Mouse (Mus musculus) neural tube, embryonic 15.5 days (tissue): ENCODE results near the gene Lbhd2. TPM values are rescaled to one million over a fixed set of nuclear protein-coding genes. Genes with fewer than 3 reads are reported as not detected.

Experiments
- ATAC-seq: fragments of 200-750 bp; cut with Nextera tagmentation; 2 replicates; pipeline ENCODE4 v1.8.0; 2017; ENCODE audit warnings: mild to moderate bottlenecking, moderate TSS enrichment, moderate library complexity; ENCODE audit not compliant: low FRiP score
- H3K27ac ChIP-seq: fragments of 300-500 bp; sonication (generic); replicated peaks from 2 replicates; pipeline ENCODE4 v1.5.1; 2015; ENCODE audit warnings: mild to moderate bottlenecking, inconsistent platforms
- H3K27me3 ChIP-seq: fragments of 300-500 bp; sonication (generic); replicated peaks from 2 replicates; pipeline ENCODE4 v1.6.1; 2015; ENCODE audit warnings: inconsistent platforms
- H3K36me3 ChIP-seq: fragments of 300-500 bp; sonication (generic); 2 replicates; pipeline ENCODE4 v1.6.1; 2015; ENCODE audit warnings: inconsistent platforms
- H3K4me1 ChIP-seq: fragments of 300-500 bp; sonication (generic); 2 replicates; pipeline ENCODE4 v1.6.1; 2015; ENCODE audit warnings: inconsistent platforms
- H3K4me2 ChIP-seq: fragments of 300-500 bp; sonication (generic); 2 replicates; pipeline ENCODE4 v1.6.1; 2015; ENCODE audit warnings: inconsistent platforms, mild to moderate bottlenecking, moderate library complexity
- H3K4me3 ChIP-seq: fragments of 300-500 bp; sonication (generic); replicated peaks from 2 replicates; pipeline ENCODE4 v1.5.1; 2015; ENCODE audit warnings: mild to moderate bottlenecking, inconsistent platforms
- H3K9ac ChIP-seq: fragments of 300-500 bp; sonication (generic); replicated peaks from 2 replicates; pipeline ENCODE4 v1.6.1; 2015; ENCODE audit warnings: mild to moderate bottlenecking, inconsistent platforms
- H3K9me3 ChIP-seq: fragments of 300-500 bp; sonication (generic); replicated peaks from 2 replicates; pipeline ENCODE4 v1.6.1; 2016; ENCODE audit warnings: inconsistent platforms
- WGBS: fragments of 180-500 bp; shearing (Covaris S2); methylation state at CpG from one replicate; pipeline ENCODE4 v1.1.7; 2015; ENCODE audit warnings: mixed read lengths; 5-methylcytosine and 5-hydroxymethylcytosine counted together
- polyA plus RNA-seq: library from polyadenylated mRNA; unstranded; fragments of >200 nt; fragmentation: Nextera tagmentation; extraction: Ambion mirVana; gene quantifications from 2 replicates; pipeline ENCODE4 v1.2.1, GENCODE M21; 2015

Lbhd2 gene
- polyA plus RNA-seq = 1.4 and 2.8 TPM in 2 replicates

GRCm38 (mm10) chr12:111406622-111407021, at the start of gene Lbhd2:
TSS of gene Lbhd2 (plus strand) at chr12:111406809.
- Histone ChIP-seq H3K4me1 (peaks cover 23% of the 10 kb centered on the region), H3K36me3 (no peaks in the 10 kb centered on the region), H3K9me3 (no peaks in the 10 kb centered on the region), H3K4me3 (peak within 1 kb of the TSS; percentile 24), H3K4me2 (peak within 1 kb of the TSS; percentile 47), H3K9ac (peak within 1 kb of the TSS; percentile 12; the same call in 1 of the 2 replicates), H3K27me3 (peaks cover 37% of the 10 kb centered on the region), H3K27ac (no peak within 1 kb of the TSS)
- 3% methylated on average over 23 of the region's 24 CpGs for WGBS
- no peak for ATAC-seq

GRCm38 (mm10) chr12:111360671-111361070, 45.9 kb upstream of the Lbhd2 start:
- H3K4me3 ChIP-seq = no peak overlapping the region
- H3K9me3 ChIP-seq = no peaks in the 10 kb centered on the region
- no peaks in the 10 kb centered on the region for H3K27me3 ChIP-seq
- no peaks in the 10 kb centered on the region for H3K36me3 ChIP-seq
- no peak overlapping the region for H3K27ac ChIP-seq
- H3K4me1 ChIP-seq = peaks cover 56% of the 10 kb centered on the region
- 76% methylated on average over 16 of the region's 16 CpGs for WGBS
- H3K9ac ChIP-seq = no peak overlapping the region
- ATAC-seq = no peak
- no peak overlapping the region for H3K4me2 ChIP-seq

GRCm38 (mm10) chr12:111361319-111362098, 45.1 kb upstream of the Lbhd2 start:
- no peak overlapping the region for H3K27ac ChIP-seq
- no peaks in the 10 kb centered on the region for H3K9me3 ChIP-seq
- no peak overlapping the region for H3K4me3 ChIP-seq
- no peaks in the 10 kb centered on the region for H3K36me3 ChIP-seq
- H3K4me1 ChIP-seq = peaks cover 51% of the 10 kb centered on the region
- no peak overlapping the region for H3K9ac ChIP-seq
- ATAC-seq = no peak
- no peaks in the 10 kb centered on the region for H3K27me3 ChIP-seq
- H3K4me2 ChIP-seq = no peak overlapping the region
- WGBS = 63% methylated on average over 14 of the region's 14 CpGs

- H3K27me3 ChIP-seq = no peaks in the 10 kb centered on the region
- H3K9ac ChIP-seq = no peak overlapping the region
- H3K4me2 ChIP-seq = no peak overlapping the region
- no peak overlapping the region for H3K27ac ChIP-seq
- H3K9me3 ChIP-seq = no peaks in the 10 kb centered on the region
- peaks cover 41% of the 10 kb centered on the region for H3K4me1 ChIP-seq
- WGBS = 96% methylated on average over 3 of the region's 3 CpGs
- H3K36me3 ChIP-seq = no peaks in the 10 kb centered on the region
- no peak overlapping the region for H3K4me3 ChIP-seq
- no peak for ATAC-seq
These were observed 42.4 kb upstream of the Lbhd2 start for GRCm38 (mm10) chr12:111364234-111364633.

GRCm38 (mm10) chr12:111367065-111367464, 39.5 kb upstream of the Lbhd2 start:
- Histone ChIP-seq H3K9ac (no peak overlapping the region), H3K36me3 (no peaks in the 10 kb centered on the region), H3K9me3 (no peaks in the 10 kb centered on the region), H3K4me3 (no peak overlapping the region), H3K27me3 (no peaks in the 10 kb centered on the region), H3K27ac (no peak overlapping the region), H3K4me1 (peaks cover 42% of the 10 kb centered on the region), H3K4me2 (no peak overlapping the region)
- WGBS = 84% methylated on average over 7 of the region's 7 CpGs
- no peak for ATAC-seq

- H3K4me3 ChIP-seq = no peak overlapping the region
- H3K4me1 ChIP-seq = peaks cover 41% of the 10 kb centered on the region
- no peaks in the 10 kb centered on the region for H3K27me3 ChIP-seq
- no peak for ATAC-seq
- H3K9me3 ChIP-seq = no peaks in the 10 kb centered on the region
- no peak overlapping the region for H3K9ac ChIP-seq
- no peak overlapping the region for H3K4me2 ChIP-seq
- H3K27ac ChIP-seq = no peak overlapping the region
- WGBS = 52% methylated on average over 4 of the region's 4 CpGs
- H3K36me3 ChIP-seq = no peaks in the 10 kb centered on the region
These were observed 36.4 kb upstream of the Lbhd2 start for GRCm38 (mm10) chr12:111370249-111370648.

- H3K4me1 ChIP-seq = peaks cover 54% of the 10 kb centered on the region
- H3K27me3 ChIP-seq = no peaks in the 10 kb centered on the region
- no peak for ATAC-seq
- H3K9ac ChIP-seq = no peak overlapping the region
- H3K9me3 ChIP-seq = no peaks in the 10 kb centered on the region
- no peak overlapping the region for H3K4me3 ChIP-seq
- no peaks in the 10 kb centered on the region for H3K36me3 ChIP-seq
- H3K27ac ChIP-seq = no peak overlapping the region
- H3K4me2 ChIP-seq = no peak overlapping the region
- WGBS = 91% methylated on average over 7 of the region's 7 CpGs
These were observed 34.7 kb upstream of the Lbhd2 start for GRCm38 (mm10) chr12:111371905-111372304.

GRCm38 (mm10) chr12:111373411-111373810, 33.2 kb upstream of the Lbhd2 start:
- H3K27me3 ChIP-seq = no peaks in the 10 kb centered on the region
- H3K4me2 ChIP-seq = no peak overlapping the region
- WGBS = 75% methylated on average over 6 of the region's 6 CpGs
- no peak overlapping the region for H3K9ac ChIP-seq
- H3K4me3 ChIP-seq = no peak overlapping the region
- no peaks in the 10 kb centered on the region for H3K9me3 ChIP-seq
- ATAC-seq = no peak
- no peaks in the 10 kb centered on the region for H3K36me3 ChIP-seq
- peaks cover 55% of the 10 kb centered on the region for H3K4me1 ChIP-seq
- no peak overlapping the region for H3K27ac ChIP-seq

- Histone ChIP-seq H3K36me3 (no peaks in the 10 kb centered on the region), H3K9ac (no peak overlapping the region), H3K9me3 (no peaks in the 10 kb centered on the region), H3K4me2 (peak overlapping the region; percentile 81), H3K4me3 (peak overlapping the region; percentile 78; the same call in 1 of the 2 replicates), H3K4me1 (peaks cover 49% of the 10 kb centered on the region), H3K27me3 (no peaks in the 10 kb centered on the region), H3K27ac (no peak overlapping the region)
- no peak for ATAC-seq
- 81% methylated on average over 10 of the region's 10 CpGs for WGBS
These were observed 31.9 kb upstream of the Lbhd2 start for GRCm38 (mm10) chr12:111374727-111375126.

- Histone ChIP-seq H3K4me3 (peak overlapping the region; percentile 78), H3K27ac (peak overlapping the region; percentile 58), H3K4me1 (peaks cover 43% of the 10 kb centered on the region), H3K9me3 (no peaks in the 10 kb centered on the region), H3K36me3 (no peaks in the 10 kb centered on the region), H3K4me2 (peak overlapping the region; percentile 81), H3K27me3 (no peaks in the 10 kb centered on the region), H3K9ac (peak overlapping the region; percentile 96)
- WGBS = 72% methylated on average over 12 of the region's 12 CpGs
- no peak for ATAC-seq
These were observed 31.1 kb upstream of the Lbhd2 start for GRCm38 (mm10) chr12:111375559-111375958.

GRCm38 (mm10) chr12:111376053-111376452, 30.6 kb upstream of the Lbhd2 start:
- WGBS = 36% methylated on average over 6 of the region's 6 CpGs
- peaks cover 39% of the 10 kb centered on the region for H3K4me1 ChIP-seq
- peak overlapping the region; percentile 96 for H3K9ac ChIP-seq
- peak overlapping the region; percentile 78 for H3K4me3 ChIP-seq
- ATAC-seq = no peak
- H3K9me3 ChIP-seq = no peaks in the 10 kb centered on the region
- no peaks in the 10 kb centered on the region for H3K36me3 ChIP-seq
- peak overlapping the region; percentile 81 for H3K4me2 ChIP-seq
- no peaks in the 10 kb centered on the region for H3K27me3 ChIP-seq
- peak overlapping the region; percentile 58 for H3K27ac ChIP-seq

GRCm38 (mm10) chr12:111376826-111377331, 29.7 kb upstream of the Lbhd2 start:
- ATAC-seq = peak; percentile 23
- peak overlapping the region; percentile 95 for H3K27ac ChIP-seq
- peaks cover 37% of the 10 kb centered on the region for H3K4me1 ChIP-seq
- peak overlapping the region; percentile 78 for H3K4me3 ChIP-seq
- H3K9ac ChIP-seq = peak overlapping the region; percentile 96
- under 1% methylated on average over 48 of the region's 49 CpGs for WGBS
- peak overlapping the region; percentile 81 for H3K4me2 ChIP-seq
- no peaks in the 10 kb centered on the region for H3K9me3 ChIP-seq
- no peaks in the 10 kb centered on the region for H3K36me3 ChIP-seq
- H3K27me3 ChIP-seq = no peaks in the 10 kb centered on the region
